Mouse (Mus musculus): ENCODE results near the gene Slc43a3. TPM values are rescaled to one million over a fixed set of nuclear protein-coding genes. Genes with fewer than 3 reads are reported as not detected.
A peak's percentile ranks its signal among the peaks of the same experiment; 100 is the strongest.

Gene Slc43a3
- total RNA-seq, 2 experiments from 2014 or later: 94.7 to 119 TPM

GRCm38 (mm10) chr2:84967318-84967991, 31.1 kb downstream of the Slc43a3 start:
- peak; percentile 97 for ATAC-seq (replicated peaks; ENCODE audit: poor library complexity)

- 0 out of 2 replicates have a peak, but pooled peaks have one; percentile 29 for ATAC-seq (replicated peaks; ENCODE audit: poor library complexity)
Measured at GRCm38 (mm10) chr2:84975580-84975979, 39.2 kb downstream of the Slc43a3 start.

- ATAC-seq (replicated peaks; ENCODE audit: poor library complexity): peak; percentile 54
Measured at GRCm38 (mm10) chr2:84980188-84980587, 43.8 kb downstream of the Slc43a3 start, which contains the start of gene Prg2. Gene Prg2 (plus strand): TSS chr2:84980461.

GRCm38 (mm10) chr2:84987930-84988329, 51.6 kb downstream of the Slc43a3 start, which contains the start of gene Prg3:
Gene Prg3 (plus strand): TSS chr2:84988215.
- ATAC-seq (replicated peaks; ENCODE audit: poor library complexity): peak; percentile 99

DNA sequence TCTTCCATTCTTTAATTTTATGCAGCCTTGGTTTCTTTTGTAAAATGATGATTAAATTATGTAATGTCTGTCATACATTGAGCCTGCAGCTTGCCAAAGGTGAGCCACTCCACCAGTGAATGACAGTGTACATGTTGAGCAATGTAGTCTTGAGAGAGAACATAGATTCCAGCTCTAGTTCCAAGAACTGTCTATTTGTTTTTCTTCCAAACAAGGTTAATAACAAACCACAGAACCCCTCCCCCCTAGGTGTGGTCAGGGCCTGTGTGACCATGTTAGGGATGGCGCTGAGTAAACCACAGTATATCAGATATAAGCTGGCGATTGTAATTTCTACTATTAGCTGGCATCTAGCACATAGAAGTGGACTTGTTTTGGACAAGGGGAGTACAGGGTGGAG, 60.0 kb downstream of the Slc43a3 start:
- ATAC-seq (replicated peaks; ENCODE audit: poor library complexity): peak; percentile 13

GRCm38 (mm10) chr2:84999486-85000181, 63.3 kb downstream of the Slc43a3 start:
- ATAC-seq (replicated peaks; ENCODE audit: poor library complexity): peak; percentile 86

- ATAC-seq (replicated peaks; ENCODE audit: poor library complexity): no peak
Measured at GRCm38 (mm10) chr2:85001497-85001896, 65.1 kb downstream of the Slc43a3 start.

- no peak for ATAC-seq (replicated peaks; ENCODE audit: poor library complexity)
Measured at GRCm38 (mm10) chr2:85002575-85002974, 66.2 kb downstream of the Slc43a3 start.

DNA sequence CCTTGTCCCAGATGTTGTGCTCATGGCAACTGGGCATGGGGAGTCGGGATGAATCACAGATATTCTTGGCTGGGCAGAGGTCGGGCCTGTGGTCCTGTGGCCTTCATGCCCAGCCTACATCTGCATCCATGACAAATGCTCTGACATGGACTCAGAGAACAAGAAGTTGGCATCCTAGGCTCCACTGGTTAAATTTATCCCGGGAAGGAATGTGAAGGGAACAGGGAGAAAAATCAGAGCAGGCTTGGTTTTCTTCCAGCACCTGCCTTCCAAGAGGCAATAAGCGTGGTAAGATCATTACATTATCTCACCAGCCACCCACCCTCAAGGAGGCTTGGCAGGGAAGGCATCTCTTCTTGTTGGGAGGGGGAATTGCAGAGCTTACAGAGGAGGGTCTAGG, 68.0 kb downstream of the Slc43a3 start:
- no peak for ATAC-seq (replicated peaks; ENCODE audit: poor library complexity)

- ATAC-seq (replicated peaks; ENCODE audit: poor library complexity): no peak
Measured at GRCm38 (mm10) chr2:85006600-85006999, 70.2 kb downstream of the Slc43a3 start.

DNA sequence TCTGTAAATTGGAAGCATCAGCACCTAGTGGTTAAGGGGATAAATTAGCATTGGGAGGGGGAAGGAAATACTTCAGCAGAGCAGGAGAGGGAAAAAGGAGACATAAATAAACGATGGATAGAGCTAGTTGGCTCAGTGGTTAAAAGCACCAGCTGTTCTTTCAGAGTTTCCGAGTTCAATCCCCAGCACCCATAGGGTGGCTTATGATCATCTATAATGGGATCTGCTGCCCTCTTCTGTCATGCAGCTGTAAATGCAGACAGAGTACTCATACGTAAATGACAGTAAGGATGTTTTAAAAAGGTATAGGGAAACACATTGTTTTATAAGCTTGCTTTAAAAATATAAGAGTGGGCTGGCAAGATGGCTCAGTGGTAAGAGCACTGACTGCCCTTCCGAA, 71.3 kb downstream of the Slc43a3 start:
- ATAC-seq (replicated peaks; ENCODE audit: poor library complexity): peak; percentile 67

Other genes starting within 250 kb of the Slc43a3 start
- gene Zdhhc5, start 221.4 kb upstream of the Slc43a3 start, total RNA-seq (2015): 44.0 and 46.1 TPM in 2 replicates
- 29.1 and 30.6 TPM in 2 replicates for gene Zdhhc5, start 221.4 kb upstream of the Slc43a3 start, total RNA-seq (2017)
- gene Clp1, start 209.2 kb upstream of the Slc43a3 start, total RNA-seq (2015): 42.5 and 44.7 TPM in 2 replicates
- gene Clp1, start 209.2 kb upstream of the Slc43a3 start, total RNA-seq (2017): 37.3 and 43.5 TPM in 2 replicates
- gene Ypel4, start 202.5 kb upstream of the Slc43a3 start, total RNA-seq (2015): 0.07 and 0.12 TPM in 2 replicates
- 0.27 TPM in 1 of 2 replicates, not detected in the other for gene Ypel4, start 202.5 kb upstream of the Slc43a3 start, total RNA-seq (2017)
- 0.39 TPM in 1 of 2 replicates, not detected in the other for gene Gm19426, start 192.9 kb upstream of the Slc43a3 start, total RNA-seq (2015)
- gene Gm19426, start 192.9 kb upstream of the Slc43a3 start, total RNA-seq (2017): not detected in 2 replicates
- 0.22 TPM in 1 of 2 replicates, not detected in the other for gene Serping1, start 161.1 kb upstream of the Slc43a3 start, total RNA-seq (2015)
- not detected in 2 replicates for gene Serping1, start 161.1 kb upstream of the Slc43a3 start, total RNA-seq (2017)
- gene Ube2l6, start 137.8 kb upstream of the Slc43a3 start, total RNA-seq (2015): 9.6 and 11.2 TPM in 2 replicates
- gene Ube2l6, start 137.8 kb upstream of the Slc43a3 start, total RNA-seq (2017): 8.5 and 12.7 TPM in 2 replicates
- not detected in 2 replicates for gene Smtnl1, start 113.9 kb upstream of the Slc43a3 start, total RNA-seq (2015)
- gene Smtnl1, start 113.9 kb upstream of the Slc43a3 start, total RNA-seq (2017): 0.24 TPM in 1 of 2 replicates, not detected in the other
- gene Timm10, start 109.6 kb upstream of the Slc43a3 start, total RNA-seq (2015): 40.2 and 55.6 TPM in 2 replicates
- 39.6 and 46.2 TPM in 2 replicates for gene Timm10, start 109.6 kb upstream of the Slc43a3 start, total RNA-seq (2017)
- gene Slc43a1, start 97.7 kb upstream of the Slc43a3 start, total RNA-seq (2015): 25.7 and 33.4 TPM in 2 replicates
- gene Slc43a1, start 97.7 kb upstream of the Slc43a3 start, total RNA-seq (2017): 14.2 and 15.0 TPM in 2 replicates
- not detected in 2 replicates for gene Rtn4rl2, start 49.9 kb upstream of the Slc43a3 start, total RNA-seq (2015)
- gene Rtn4rl2, start 49.9 kb upstream of the Slc43a3 start, total RNA-seq (2017): not detected in 2 replicates
- gene Prg2, start 43.9 kb downstream of the Slc43a3 start, total RNA-seq (2015): 43.2 and 74.2 TPM in 2 replicates
- 135 and 270 TPM in 2 replicates for gene Prg2, start 43.9 kb downstream of the Slc43a3 start, total RNA-seq (2017)
- gene Prg3, start 51.6 kb downstream of the Slc43a3 start, total RNA-seq (2015): 8.4 and 12.8 TPM in 2 replicates
- gene Prg3, start 51.6 kb downstream of the Slc43a3 start, total RNA-seq (2017): 15.9 and 16.4 TPM in 2 replicates
- gene Ssrp1, start 100.7 kb downstream of the Slc43a3 start, total RNA-seq (2015): 145 and 175 TPM in 2 replicates
- 390 and 507 TPM in 2 replicates for gene Ssrp1, start 100.7 kb downstream of the Slc43a3 start, total RNA-seq (2017)
- gene P2rx3, start 100.9 kb downstream of the Slc43a3 start, total RNA-seq (2015): 1.5 and 2.5 TPM in 2 replicates
- 0.46 TPM in 1 of 2 replicates, not detected in the other for gene P2rx3, start 100.9 kb downstream of the Slc43a3 start, total RNA-seq (2017)
- 0.59 and 0.85 TPM in 2 replicates for gene Tnks1bp1, start 111.4 kb downstream of the Slc43a3 start, total RNA-seq (2015)
- 1.6 and 4.7 TPM in 2 replicates for gene Tnks1bp1, start 111.4 kb downstream of the Slc43a3 start, total RNA-seq (2017)
- gene Aplnr, start 199.6 kb downstream of the Slc43a3 start, total RNA-seq (2015): 0.02 and 0.05 TPM in 2 replicates
- 0.12 TPM in 1 of 2 replicates, not detected in the other for gene Aplnr, start 199.6 kb downstream of the Slc43a3 start, total RNA-seq (2017)

Measured in megakaryocyte progenitor cell, adult 5-6 weeks (primary cell).